Mouse (Mus musculus) heart, embryonic 11.5 days (tissue): ENCODE measurements at regions not wholly inside any gene's neighbourhood (a gene's known extent, or its start where the extent isn't known, plus 50 kb on each side); places are given as distances from the start of the nearest gene placed in this dataset.

Source experiments
- ATAC-seq: fragments of 200-750 bp; cut with Nextera tagmentation; replicated peaks from 2 replicates; pipeline ENCODE4 v1.8.0; 2017; ENCODE audit warnings: moderate library complexity; ENCODE audit not compliant: insufficient number of reproducible peaks, low FRiP score, low TSS enrichment
- H3K27ac ChIP-seq: fragments of 300-500 bp; sonication (generic); 2 replicates; pipeline ENCODE4 v1.5.1; 2014; ENCODE audit warnings: mild to moderate bottlenecking, low read depth, low read length
- H3K27me3 ChIP-seq: fragments of 300-500 bp; sonication (generic); 2 replicates; pipeline ENCODE4 v1.6.1; 2014; ENCODE audit warnings: mild to moderate bottlenecking, low read length, mixed read lengths; ENCODE audit not compliant: control insufficient read depth, insufficient read depth
- H3K36me3 ChIP-seq: fragments of 300-500 bp; sonication (generic); 2 replicates; pipeline ENCODE4 v1.6.1; 2014; ENCODE audit warnings: mild to moderate bottlenecking, low read length, moderate library complexity, mixed read lengths; ENCODE audit not compliant: control insufficient read depth, insufficient read depth
- H3K4me1 ChIP-seq: fragments of 300-500 bp; sonication (generic); 2 replicates; pipeline ENCODE4 v1.6.1; 2014; ENCODE audit warnings: low read length; ENCODE audit not compliant: control insufficient read depth, insufficient read depth
- H3K4me2 ChIP-seq: fragments of 300-500 bp; sonication (generic); 2 replicates; pipeline ENCODE4 v1.6.1; 2014; ENCODE audit warnings: mild to moderate bottlenecking, moderate library complexity
- H3K4me3 ChIP-seq: fragments of 300-500 bp; sonication (generic); 2 replicates; pipeline ENCODE4 v1.5.1; 2014; ENCODE audit warnings: low read depth, low read length
- H3K9ac ChIP-seq: fragments of 300-500 bp; sonication (generic); 2 replicates; pipeline ENCODE4 v1.6.1; 2014; ENCODE audit warnings: mild to moderate bottlenecking, low read depth, low read length, moderate library complexity
- H3K9me3 ChIP-seq: fragments of 300-500 bp; sonication (generic); replicated peaks from 2 replicates; pipeline ENCODE4 v1.6.1; 2016; ENCODE audit warnings: low read length; ENCODE audit not compliant: control insufficient read depth
- WGBS: fragments of 180-500 bp; shearing (Covaris S2); extraction: QIAGEN DNeasy Blood & Tissue Kit; methylation state at CpG from one replicate; pipeline ENCODE4 v1.1.7; 2014; ENCODE audit not compliant: insufficient replicate concordance; 5-methylcytosine and 5-hydroxymethylcytosine counted together

DNA sequence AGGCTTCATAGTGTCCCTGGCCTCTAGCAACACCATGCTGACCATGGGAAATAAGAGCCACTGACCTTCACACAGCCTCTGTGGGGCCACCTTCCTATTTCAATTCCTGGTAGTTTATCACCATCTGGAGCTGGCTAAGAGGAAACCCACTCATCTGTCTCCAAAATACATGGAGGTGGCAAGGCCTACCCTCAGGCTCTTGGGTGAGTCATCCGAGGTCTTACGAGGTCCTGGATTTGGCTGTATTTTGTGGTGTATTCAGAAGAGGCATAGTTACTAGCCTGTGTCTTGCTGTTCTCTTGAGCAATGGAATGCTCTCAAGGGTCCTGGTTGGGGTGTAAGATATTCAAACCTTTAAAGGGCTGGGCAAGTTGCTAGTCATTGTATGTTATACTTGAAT is 80.6 kb downstream of the Klf4 start:
- Histone ChIP-seq H3K9me3 (no peaks in the 10 kb centered on the region), H3K4me1 (no peaks in the 10 kb centered on the region), H3K4me2 (no peak overlapping the region), H3K36me3 (no peaks in the 10 kb centered on the region), H3K4me3 (no peak overlapping the region), H3K27ac (no peak overlapping the region), H3K27me3 (no peaks in the 10 kb centered on the region), H3K9ac (no peak overlapping the region)
- WGBS = 99% methylated on average over 2 of the region's 2 CpGs
- no peak for ATAC-seq

DNA sequence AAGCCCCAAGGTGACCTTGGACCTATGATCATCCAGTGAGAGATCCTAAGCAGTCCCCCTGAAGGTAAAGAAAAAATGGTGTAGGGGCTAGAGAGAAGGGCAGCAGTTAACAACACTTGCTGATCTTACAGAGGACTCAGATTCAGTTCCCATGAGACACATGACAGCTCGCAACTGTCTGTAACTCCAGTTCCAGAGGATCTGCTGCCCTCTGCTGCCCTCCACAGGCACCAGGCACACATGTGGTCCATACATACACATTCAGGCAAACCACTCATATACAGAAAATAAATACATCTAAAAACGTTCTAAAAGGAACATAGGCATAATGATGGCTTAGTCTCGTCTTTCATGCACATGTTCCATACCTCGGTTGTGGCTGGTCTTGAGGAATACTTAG is 81.2 kb downstream of the Klf4 start:
- Histone ChIP-seq H3K27me3 (no peaks in the 10 kb centered on the region), H3K4me3 (no peak overlapping the region), H3K9me3 (no peaks in the 10 kb centered on the region), H3K4me2 (no peak overlapping the region), H3K4me1 (no peaks in the 10 kb centered on the region), H3K36me3 (no peaks in the 10 kb centered on the region), H3K9ac (no peak overlapping the region), H3K27ac (no peak overlapping the region)
- WGBS = 65% methylated on average over 4 of the region's 4 CpGs
- ATAC-seq = no peak

DNA sequence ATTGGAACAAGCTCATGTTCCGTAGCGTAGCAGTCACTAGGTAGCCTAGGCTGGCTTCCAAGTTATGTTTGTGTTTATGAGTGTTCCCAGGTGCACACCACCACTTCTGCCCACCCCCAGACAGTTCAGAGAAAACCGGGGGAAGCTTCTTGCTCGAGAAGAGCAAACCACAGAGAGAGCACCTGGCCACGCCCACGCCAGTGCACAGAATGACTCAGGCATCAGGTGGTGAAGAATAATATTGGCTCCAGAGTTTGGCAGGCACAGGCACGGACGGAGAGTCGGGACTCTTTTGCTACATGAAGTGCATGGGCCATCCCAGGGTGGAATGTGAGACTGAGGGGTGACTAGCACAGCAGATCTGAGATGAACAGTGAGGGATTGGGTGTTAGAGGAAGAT is 88.8 kb downstream of the Klf4 start:
- H3K9ac ChIP-seq = no peak overlapping the region
- no peaks in the 10 kb centered on the region for H3K36me3 ChIP-seq
- no peaks in the 10 kb centered on the region for H3K9me3 ChIP-seq
- no peak for ATAC-seq
- 81% methylated on average over 9 of the region's 9 CpGs for WGBS
- no peak overlapping the region for H3K4me3 ChIP-seq
- H3K4me1 ChIP-seq = no peaks in the 10 kb centered on the region
- H3K27me3 ChIP-seq = no peaks in the 10 kb centered on the region
- no peak overlapping the region for H3K27ac ChIP-seq
- H3K4me2 ChIP-seq = no peak overlapping the region

DNA sequence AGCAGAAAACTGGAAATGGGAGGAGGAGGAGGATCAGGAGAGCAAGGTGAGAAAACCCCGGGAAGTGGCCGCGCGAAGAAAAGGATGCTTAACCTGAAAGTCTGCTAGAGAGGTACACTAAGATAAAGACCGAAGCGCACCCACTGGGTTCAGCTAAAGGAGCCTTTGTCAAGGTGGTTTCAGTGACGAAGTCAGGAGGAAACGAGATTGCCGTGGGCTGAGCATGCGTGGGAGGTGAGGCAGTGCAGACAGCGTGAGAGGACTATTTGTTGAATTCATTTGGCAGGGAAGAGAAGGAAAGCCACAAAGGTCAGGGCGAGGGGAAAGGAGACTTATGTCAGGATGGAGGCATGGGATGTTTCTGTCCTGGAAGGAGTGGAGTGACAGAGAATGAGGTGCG is 90.2 kb downstream of the Klf4 start:
- H3K4me3 ChIP-seq = no peak overlapping the region
- no peak overlapping the region for H3K9ac ChIP-seq
- H3K27me3 ChIP-seq = no peaks in the 10 kb centered on the region
- no peak overlapping the region for H3K4me2 ChIP-seq
- no peaks in the 10 kb centered on the region for H3K9me3 ChIP-seq
- 59% methylated on average over 13 of the region's 13 CpGs for WGBS
- H3K36me3 ChIP-seq = no peaks in the 10 kb centered on the region
- no peak overlapping the region for H3K27ac ChIP-seq
- ATAC-seq = no peak
- H3K4me1 ChIP-seq = no peaks in the 10 kb centered on the region
